Mouse (Mus musculus) heart, postnatal 0 days (tissue): ENCODE data around the gene H2-Ke6. TPM values are rescaled to one million over a fixed set of nuclear protein-coding genes. Genes with fewer than 3 reads are reported as not detected.

ENCODE experiments used
- ATAC-seq: fragments of 200-750 bp; cut with Nextera tagmentation; 2 replicates; pipeline ENCODE4 v1.8.0; 2017; ENCODE audit warnings: low read depth, moderate number of reproducible peaks, moderate library complexity; ENCODE audit not compliant: insufficient read depth
- DNase-seq: peaks from one replicate; pipeline ENCODE4 v3.0.0-alpha.2; 2016; ENCODE audit warnings: low spot score
- H3K27ac ChIP-seq: fragments of 300-500 bp; sonication (generic); 2 replicates; pipeline ENCODE4 v1.5.1; 2014; ENCODE audit warnings: low read depth, mild to moderate bottlenecking
- H3K27me3 ChIP-seq: fragments of 300-500 bp; sonication (generic); 2 replicates; pipeline ENCODE4 v1.6.1; 2014; ENCODE audit warnings: low read length, mixed read lengths; ENCODE audit not compliant: control insufficient read depth, insufficient read depth
- H3K36me3 ChIP-seq: fragments of 300-500 bp; sonication (generic); replicated peaks from 2 replicates; pipeline ENCODE4 v1.6.1; 2014; ENCODE audit warnings: low read length, mixed read lengths; ENCODE audit not compliant: control insufficient read depth, insufficient read depth
- H3K4me1 ChIP-seq: fragments of 300-500 bp; sonication (generic); 2 replicates; pipeline ENCODE4 v1.6.1; 2014; ENCODE audit warnings: antibody characterized with exemption; ENCODE audit not compliant: control insufficient read depth, insufficient read depth
- H3K4me2 ChIP-seq: fragments of 300-500 bp; sonication (generic); 2 replicates; pipeline ENCODE4 v1.6.1; 2014; ENCODE audit warnings: low read depth, mild to moderate bottlenecking, low read length, moderate library complexity
- H3K4me3 ChIP-seq: fragments of 300-500 bp; sonication (generic); 2 replicates; pipeline ENCODE4 v1.5.1; 2014; ENCODE audit warnings: low read depth, low read length
- H3K9ac ChIP-seq: fragments of 300-500 bp; sonication (generic); replicated peaks from 2 replicates; pipeline ENCODE4 v1.6.1; 2014; ENCODE audit warnings: low read depth, low read length, mixed read lengths
- H3K9me3 ChIP-seq: fragments of 300-500 bp; sonication (generic); replicated peaks from 2 replicates; pipeline ENCODE4 v1.6.1; 2016; ENCODE audit warnings: low read length; ENCODE audit not compliant: control insufficient read depth
- CTCF ChIP-seq: IDR thresholded peaks from 2 replicates; pipeline ENCODE4 v1.5.1; 2016; ENCODE audit warnings: antibody characterized with exemption, control low read depth, low read depth
- EP300 ChIP-seq: IDR thresholded peaks from 2 replicates; pipeline ENCODE4 v1.6.1; 2016; ENCODE audit warnings: antibody characterized with exemption, low read depth
- WGBS: fragments of 180-500 bp; shearing (Covaris S2); extraction: QIAGEN DNeasy Blood & Tissue Kit; methylation state at CpG from one replicate; pipeline ENCODE4 v1.1.7; 2014; 5-methylcytosine and 5-hydroxymethylcytosine counted together
- polyA plus RNA-seq: library from polyadenylated mRNA; unstranded; fragments of >200 nt; fragmentation: Nextera tagmentation; extraction: Ambion mirVana; gene quantifications from 2 replicates; pipeline ENCODE4 v1.2.1, GENCODE M21; 2015
- total RNA-seq: library from RNA; depleted of rRNA; stranded (reverse); fragments of >200 nt; gene quantifications from 2 replicates; pipeline ENCODE4 v1.2.3, GENCODE M21; 2014; ENCODE audit warnings: low replicate concordance

H2-Ke6 gene
- total and polyA plus RNA-seq, 2 experiments from 2014 or later: 58.5 to 80.6 TPM

GRCm38 (mm10) chr17:34032174-34032632 lies 4.3 kb upstream of the H2-Ke6 start:
- Histone ChIP-seq H3K27ac (peak overlapping the region; percentile 96), H3K4me1 (peaks cover 24% of the 10 kb centered on the region), H3K4me2 (peak overlapping the region; percentile 85), H3K9ac (peak overlapping the region; percentile 73), H3K4me3 (peak overlapping the region; percentile 63), H3K9me3 (no peaks in the 10 kb centered on the region), H3K36me3 (peaks cover 45% of the 10 kb centered on the region), H3K27me3 (no peaks in the 10 kb centered on the region)
- 1% methylated on average over 45 of the region's 48 CpGs for WGBS
- DNase-seq (peak; percentile 47), ATAC-seq (peak; percentile 25)
- no peak for TF ChIP-seq EP300
- TF ChIP-seq CTCF: no peak

- Histone ChIP-seq H3K4me3 (peak within 1 kb of the TSS; percentile 63), H3K27ac (peak within 1 kb of the TSS; percentile 96), H3K9ac (peak within 1 kb of the TSS; percentile 73), H3K27me3 (no peaks in the 10 kb centered on the region), H3K4me1 (peaks cover 29% of the 10 kb centered on the region), H3K36me3 (peaks cover 39% of the 10 kb centered on the region), H3K9me3 (no peaks in the 10 kb centered on the region), H3K4me2 (peak within 1 kb of the TSS; percentile 85)
- DNase-seq (peak; percentile 97), ATAC-seq (peak; percentile 81)
- WGBS: under 1% methylated on average over 70 of the region's 88 CpGs
- TF ChIP-seq CTCF: no peak
- peak; percentile 94 for TF ChIP-seq EP300
These were observed 3.8 kb upstream of the H2-Ke6 start, which contains the start of the genes Slc39a7 and Rxrb for GRCm38 (mm10) chr17:34031465-34032173. Gene Slc39a7 (minus strand): TSS chr17:34031682. Gene Rxrb (plus strand): TSS chr17:34031812.

GRCm38 (mm10) chr17:34030861-34031326 lies 3.0 kb upstream of the H2-Ke6 start:
- ATAC-seq: peak; percentile 0; the same call in 1 of the 2 replicates
- H3K27ac ChIP-seq: peak overlapping the region; percentile 96
- TF ChIP-seq CTCF (no peak), EP300 (no peak)
- peak overlapping the region; percentile 73 for H3K9ac ChIP-seq
- H3K4me2 ChIP-seq: peak overlapping the region; percentile 85
- peaks cover 32% of the 10 kb centered on the region for H3K36me3 ChIP-seq
- DNase-seq: no peak
- H3K9me3 ChIP-seq: no peaks in the 10 kb centered on the region
- peaks cover 29% of the 10 kb centered on the region for H3K4me1 ChIP-seq
- no peaks in the 10 kb centered on the region for H3K27me3 ChIP-seq
- peak overlapping the region; percentile 63 for H3K4me3 ChIP-seq
- 2% methylated on average over 20 of the region's 20 CpGs for WGBS

- H3K4me1 ChIP-seq: peaks cover 36% of the 10 kb centered on the region
These were observed 2.2 kb upstream of the H2-Ke6 start for GRCm38 (mm10) chr17:34029890-34030595.

GRCm38 (mm10) chr17:34029150-34029889 lies 1.5 kb upstream of the H2-Ke6 start:
- no peaks in the 10 kb centered on the region for H3K27me3 ChIP-seq
- no peaks in the 10 kb centered on the region for H3K9me3 ChIP-seq
- DNase-seq (no peak), ATAC-seq (no peak)
- TF ChIP-seq CTCF (no peak), EP300 (no peak)
- peaks cover 37% of the 10 kb centered on the region for H3K4me1 ChIP-seq
- H3K4me2 ChIP-seq: 0 out of 2 replicates have a peak overlapping the region, but pooled peaks have one; percentile 85
- 81% methylated on average over 18 of the region's 18 CpGs for WGBS
- no peak overlapping the region for H3K27ac ChIP-seq
- no peak overlapping the region for H3K9ac ChIP-seq
- H3K36me3 ChIP-seq: peaks cover 20% of the 10 kb centered on the region
- peak overlapping the region; percentile 63; the same call in 1 of the 2 replicates for H3K4me3 ChIP-seq

More at GRCm38 (mm10) chr17:34029890-34030595, 2.2 kb upstream of the H2-Ke6 start:
- ATAC-seq (no peak), DNase-seq (no peak)
- TF ChIP-seq CTCF (no peak), EP300 (no peak)
- Histone ChIP-seq H3K9me3 (no peaks in the 10 kb centered on the region), H3K4me3 (peak overlapping the region; percentile 63), H3K9ac (peak overlapping the region; percentile 73), H3K27me3 (no peaks in the 10 kb centered on the region), H3K27ac (peak overlapping the region; percentile 96; the same call in 1 of the 2 replicates), H3K36me3 (peaks cover 25% of the 10 kb centered on the region), H3K4me2 (peak overlapping the region; percentile 85)
- 74% methylated on average over 21 of the region's 21 CpGs for WGBS
